Mouse (Mus musculus): Measurements from ENCODE around the gene Ewsr1.

GRCm38 (mm10) chr11:5067063-5067462, 32.0 kb downstream of the Ewsr1 start:
- no peak for TF ChIP-seq EP300 (optimal IDR thresholded peaks at IDR 0.05)
- TF ChIP-seq CTCF (IDR thresholded peaks at IDR 0.05; ENCODE audit: low read depth): no peak

All from stomach, postnatal 0 days (tissue).